Mouse (Mus musculus): ENCODE results near the gene Tcf25.

Gene Tcf25

DNA sequence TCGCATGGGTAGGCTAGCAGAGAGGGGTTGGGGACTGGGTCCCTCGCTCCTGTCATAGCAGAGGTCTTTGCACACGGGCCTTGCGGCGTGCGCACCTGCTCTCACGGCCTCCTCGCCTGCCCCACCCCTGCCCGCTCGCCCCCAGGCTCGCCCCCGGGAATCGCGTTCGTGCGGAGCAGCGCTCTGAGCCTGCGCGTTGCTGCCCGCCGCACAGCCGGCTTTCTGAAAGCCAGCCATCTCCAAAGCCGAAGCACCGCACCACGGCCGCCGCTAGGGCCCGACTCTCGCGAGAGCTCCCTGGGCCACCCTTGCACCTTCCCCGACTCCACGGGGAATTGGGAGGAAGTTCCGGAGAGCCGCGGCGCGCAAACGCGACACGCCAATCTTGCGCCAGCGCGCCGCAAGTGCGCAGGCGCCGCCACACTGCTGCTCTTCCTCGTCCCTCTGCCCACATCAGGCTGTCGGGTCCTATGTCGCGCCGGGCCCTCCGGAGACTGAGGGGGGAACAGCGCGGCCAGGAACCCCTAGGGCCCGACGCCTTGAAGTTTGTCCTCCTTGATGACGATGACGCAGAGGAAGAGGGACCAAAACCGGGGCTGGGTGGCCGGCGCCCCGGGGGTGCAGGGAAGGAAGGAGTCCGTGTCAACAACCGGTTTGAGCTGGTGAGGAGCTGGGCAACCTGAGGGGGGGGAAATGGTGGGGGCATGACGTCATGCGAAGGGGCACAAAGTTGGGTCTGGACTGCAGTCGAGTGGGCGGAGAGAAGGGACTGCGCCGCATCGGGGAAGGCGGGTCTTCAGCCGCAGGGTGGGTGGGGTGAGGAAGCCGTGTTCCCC is at the start of gene Tcf25:
Gene Tcf25, plus strand, starts transcription at position 351 of the 836 bp plus-strand sequence.
- peak; percentile 99 for DNase-seq (ENCODE audit: low read depth)

DNA sequence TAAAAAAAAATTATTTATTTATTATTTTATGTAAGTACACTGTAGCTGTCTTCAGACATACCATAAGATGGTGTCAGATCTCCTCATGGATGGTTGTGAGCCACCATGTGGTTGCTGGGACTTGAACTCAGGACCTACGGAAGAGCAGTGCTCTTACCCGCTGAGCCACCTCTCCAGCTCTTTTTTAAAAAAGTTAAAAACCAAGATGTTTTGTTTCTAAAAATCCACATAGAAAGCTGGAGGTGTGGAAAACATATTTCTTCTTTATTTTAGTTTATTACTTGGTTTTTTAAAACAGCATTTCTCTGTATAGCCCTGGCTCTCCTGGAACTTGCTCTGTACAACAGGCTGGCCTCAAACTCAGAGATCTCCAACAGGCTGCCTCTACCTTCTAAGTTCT is 45.0 kb upstream of the Tcf25 start:
- no peak for DNase-seq (ENCODE audit: low read depth)

DNA sequence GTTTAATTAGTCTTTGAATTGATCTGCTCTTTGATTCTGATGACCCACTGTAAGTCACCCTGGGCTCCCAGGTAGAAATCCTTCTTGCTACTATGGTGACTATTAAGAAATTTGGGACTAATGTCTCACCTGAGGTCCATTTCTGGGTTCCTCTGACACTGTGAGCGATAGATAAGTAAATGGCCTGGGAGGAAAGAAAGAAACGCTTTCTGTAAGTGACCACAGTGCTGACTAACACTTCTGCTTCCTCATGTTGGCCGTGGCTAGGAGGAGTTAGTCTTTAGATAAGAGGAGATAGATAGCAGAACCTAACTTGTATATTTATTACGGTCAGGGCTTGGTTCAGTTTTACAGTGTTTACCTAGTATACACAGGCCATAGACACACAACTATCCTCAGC is 44.2 kb upstream of the Tcf25 start:
- DNase-seq (ENCODE audit: low read depth) = no peak

DNA sequence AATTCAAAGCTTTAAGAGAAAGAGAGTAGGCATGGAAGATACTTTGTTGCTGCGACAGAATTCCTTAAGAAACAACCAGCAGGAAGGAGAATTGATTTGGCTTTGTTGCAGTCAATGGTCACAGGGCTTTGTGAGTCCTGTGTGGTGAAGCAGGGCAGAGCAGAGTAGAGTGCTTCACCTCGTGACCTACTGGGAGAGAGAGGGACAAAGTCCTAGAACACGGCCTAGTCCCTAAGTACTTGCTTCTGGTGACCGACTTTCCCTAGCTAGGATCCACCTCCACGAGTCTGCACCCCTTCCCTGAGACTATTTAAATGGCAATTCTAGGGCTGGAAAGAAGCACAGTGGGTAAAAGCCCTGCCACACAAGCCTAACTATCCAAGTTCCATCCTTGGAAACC is 43.6 kb upstream of the Tcf25 start:
- no peak for DNase-seq (ENCODE audit: low read depth)

DNA sequence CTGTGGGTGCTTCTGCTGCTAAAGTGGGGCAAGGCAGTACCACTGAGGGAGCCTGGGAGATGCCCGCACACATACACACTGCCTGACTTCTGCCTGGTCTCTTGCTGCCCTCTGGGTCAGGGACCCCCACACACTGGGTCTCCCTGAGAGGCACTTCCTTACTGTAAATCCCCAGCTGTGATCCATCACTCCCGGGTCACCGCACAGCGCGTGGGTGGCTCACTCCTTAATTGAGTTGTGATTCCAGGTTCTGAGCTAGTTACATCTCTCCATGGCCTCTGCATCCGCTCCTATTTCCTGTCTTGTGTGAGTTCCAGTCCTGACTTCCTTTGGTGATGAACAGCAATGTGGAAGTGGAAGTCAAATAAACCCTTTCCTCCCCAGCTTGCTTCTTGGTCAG is 42.9 kb upstream of the Tcf25 start:
- DNase-seq (ENCODE audit: low read depth) = peak; percentile 36

DNA sequence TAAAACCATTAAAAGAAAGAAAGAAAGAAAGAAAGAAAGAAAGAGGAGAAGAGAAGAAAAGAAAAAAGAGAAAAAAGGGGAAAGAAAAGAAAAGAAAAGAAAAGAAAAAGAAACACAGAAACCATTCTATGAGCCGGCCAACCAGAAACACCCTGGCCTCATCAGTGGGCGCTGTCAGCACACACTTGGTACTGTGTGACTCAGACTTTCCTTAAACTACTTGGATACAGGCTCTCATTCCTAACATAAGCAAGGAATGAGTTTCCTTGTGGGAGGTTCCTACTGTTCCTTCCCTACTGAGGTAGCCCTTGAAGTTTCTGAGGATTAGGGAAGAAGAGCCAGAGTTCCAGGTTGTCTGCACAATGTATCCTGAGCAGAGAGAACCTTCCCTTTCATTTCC is 42.3 kb upstream of the Tcf25 start:
- DNase-seq (ENCODE audit: low read depth) = peak; percentile 89

DNA sequence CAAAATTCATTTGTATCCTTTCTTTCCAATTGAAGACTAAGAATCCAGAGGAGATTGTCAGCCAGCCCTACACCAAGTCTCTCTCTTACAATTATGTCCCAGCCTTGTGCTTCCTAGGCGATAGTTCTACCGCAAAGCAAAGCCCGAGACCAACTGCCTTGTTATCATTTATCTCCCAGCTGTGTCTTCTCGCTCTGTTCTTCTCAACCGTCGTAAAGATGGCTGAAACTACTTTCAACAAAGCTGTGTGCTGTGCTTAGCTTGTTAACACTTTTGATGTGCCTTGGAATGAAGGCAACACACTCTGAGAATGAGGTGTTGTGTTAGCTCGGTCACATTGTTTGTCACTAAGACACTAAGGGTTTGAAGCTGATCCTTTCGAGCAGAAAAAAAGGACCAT is 41.7 kb upstream of the Tcf25 start:
- DNase-seq (ENCODE audit: low read depth) = no peak

DNA sequence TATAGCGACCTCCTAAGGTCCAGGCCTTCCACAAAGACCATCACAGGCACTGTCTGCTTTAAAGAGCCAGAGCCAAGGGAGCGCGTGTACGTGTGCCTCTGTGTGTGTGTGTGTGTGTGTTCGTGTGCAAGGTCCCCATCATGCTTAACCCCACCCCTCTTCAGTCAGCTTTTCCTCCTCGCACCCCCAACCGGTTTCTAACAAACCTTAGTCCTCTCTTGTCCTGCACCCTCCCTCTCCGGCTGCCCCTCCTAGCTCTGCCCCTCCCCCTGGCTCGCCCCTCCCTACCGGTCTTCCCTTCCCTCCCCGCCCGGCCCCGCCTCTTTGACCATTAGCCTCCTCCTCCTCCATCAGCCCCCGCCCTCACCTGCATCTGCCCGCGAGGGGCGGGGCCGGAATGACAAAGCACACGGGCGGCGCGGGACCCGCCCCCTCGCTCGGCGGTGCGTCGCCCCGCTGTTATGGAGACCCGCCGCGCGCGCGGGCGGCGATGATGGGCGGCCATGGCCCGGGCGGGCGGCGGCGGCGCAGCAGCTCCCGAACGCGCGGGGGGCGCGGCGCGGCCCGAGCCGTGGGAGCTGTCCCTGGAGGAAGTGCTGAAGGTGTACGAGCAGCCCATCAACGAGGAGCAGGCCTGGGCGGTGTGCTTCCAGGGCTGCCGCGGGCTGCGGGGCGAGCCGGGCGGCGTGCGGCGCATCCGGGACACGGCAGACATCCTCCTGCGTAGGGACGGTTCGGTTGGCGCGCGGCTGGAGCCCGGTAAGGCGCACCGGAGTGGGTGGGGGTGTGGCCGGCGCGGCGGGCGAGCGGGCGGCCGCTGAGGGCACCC is 41.1 kb upstream of the Tcf25 start, which contains the start of gene Spire2:
Gene Spire2, plus strand, starts transcription at position 452 of the 829 bp plus-strand sequence.
- peak; percentile 98 for DNase-seq (ENCODE audit: low read depth)

DNA sequence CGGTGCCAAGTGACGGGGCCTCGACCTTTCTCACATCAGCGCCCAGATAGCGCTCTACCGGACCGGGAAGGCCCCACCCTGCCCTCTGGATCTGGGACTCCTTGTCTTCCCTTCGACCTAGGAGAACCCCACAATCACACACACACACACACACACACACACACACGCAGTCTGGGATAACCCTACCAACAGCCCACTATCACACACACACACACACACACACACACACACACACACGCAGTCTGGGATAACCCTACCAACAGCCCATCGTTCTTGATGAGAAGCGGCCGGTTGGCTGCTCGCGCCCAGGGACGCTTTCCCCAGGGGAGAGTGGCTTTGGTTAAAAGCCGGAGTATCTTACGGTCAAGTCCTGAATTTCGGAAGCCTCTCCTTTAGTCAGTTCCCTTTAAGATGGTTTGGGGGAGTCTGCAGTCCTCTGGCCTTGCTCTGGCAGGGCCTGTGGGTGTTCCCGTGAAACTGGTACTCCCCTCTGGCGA is 40.4 kb upstream of the Tcf25 start:
- no peak for DNase-seq (ENCODE audit: low read depth)

DNA sequence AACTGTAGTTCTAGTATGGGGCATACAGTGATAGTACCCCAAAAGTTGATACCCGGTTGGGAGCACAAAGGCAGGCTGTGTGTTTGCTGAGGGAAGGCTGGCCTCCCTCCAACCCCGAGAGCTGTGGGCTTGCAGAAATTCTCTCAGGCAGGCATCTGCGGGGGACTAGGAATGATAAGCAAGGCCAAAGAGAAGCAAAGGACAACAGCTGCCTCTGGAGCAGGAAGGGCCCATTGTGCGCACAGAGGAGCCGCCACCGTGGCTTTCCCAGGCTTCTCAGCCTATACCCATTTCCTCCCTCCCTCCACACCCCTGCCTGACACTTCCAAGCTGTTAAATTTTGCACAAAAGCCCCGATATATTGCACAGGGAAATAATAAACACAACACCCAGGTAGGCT is 39.7 kb upstream of the Tcf25 start:
- no peak for DNase-seq (ENCODE audit: low read depth)

DNA sequence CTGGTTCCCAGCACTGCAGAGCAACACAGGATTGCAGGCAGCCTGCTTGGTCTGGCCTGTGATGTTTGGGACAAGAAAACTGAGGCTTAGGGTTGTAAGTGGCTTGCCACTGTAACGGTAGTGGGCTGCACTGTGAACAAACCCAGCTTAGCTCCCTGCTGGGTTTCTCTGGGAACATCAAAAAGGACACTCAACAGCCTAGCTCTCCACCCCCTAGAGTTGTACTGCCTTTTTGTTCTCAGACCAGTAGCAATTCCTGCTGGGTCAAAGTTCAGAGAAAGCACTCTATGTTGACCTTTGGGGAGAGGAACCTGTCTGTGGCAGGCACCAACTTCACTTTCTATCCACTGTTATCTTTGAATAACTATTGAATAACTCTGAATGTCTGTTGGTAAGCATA is 39.1 kb upstream of the Tcf25 start:
- no peak for DNase-seq (ENCODE audit: low read depth)

DNA sequence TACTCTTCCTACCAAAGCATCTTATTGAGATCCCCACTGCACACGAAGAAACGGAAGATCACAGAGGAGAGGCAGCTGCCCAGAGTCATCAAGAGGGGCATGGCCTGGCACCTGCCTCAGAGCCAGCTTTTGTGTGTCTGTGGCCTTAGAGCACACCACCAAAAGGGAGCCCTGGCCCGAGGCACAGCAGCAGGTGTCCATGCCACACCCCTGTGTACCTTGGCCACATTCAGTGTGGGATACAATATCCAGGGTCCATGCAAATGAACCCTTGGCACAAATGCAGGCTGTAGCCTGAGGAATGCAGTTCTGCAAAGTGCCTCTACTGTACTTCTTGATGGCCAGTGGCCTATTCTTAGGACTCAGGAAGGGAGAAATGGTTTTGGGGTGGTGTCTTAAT is 36.1 kb upstream of the Tcf25 start:
- no peak for DNase-seq (ENCODE audit: low read depth)

DNA sequence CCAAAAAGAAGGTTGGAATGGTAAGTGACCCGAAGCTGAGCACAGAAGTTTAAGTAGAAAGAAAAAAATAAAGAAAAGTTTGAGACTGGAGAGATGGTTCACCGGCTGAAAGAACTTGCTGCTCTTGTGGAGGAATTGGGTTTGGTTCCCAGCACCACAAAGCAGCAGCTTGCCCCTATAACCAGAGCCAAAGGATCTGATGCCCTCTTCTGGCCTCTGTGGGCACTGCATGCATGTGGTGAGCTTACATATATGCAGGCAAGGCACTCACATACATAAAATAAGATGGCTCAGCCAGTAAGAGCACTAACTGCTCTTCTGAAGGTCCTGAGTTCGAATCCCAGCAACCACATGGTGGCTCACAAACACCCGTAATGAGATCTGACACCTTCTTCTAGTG is 33.5 kb upstream of the Tcf25 start:
- no peak for DNase-seq (ENCODE audit: low read depth)

DNA sequence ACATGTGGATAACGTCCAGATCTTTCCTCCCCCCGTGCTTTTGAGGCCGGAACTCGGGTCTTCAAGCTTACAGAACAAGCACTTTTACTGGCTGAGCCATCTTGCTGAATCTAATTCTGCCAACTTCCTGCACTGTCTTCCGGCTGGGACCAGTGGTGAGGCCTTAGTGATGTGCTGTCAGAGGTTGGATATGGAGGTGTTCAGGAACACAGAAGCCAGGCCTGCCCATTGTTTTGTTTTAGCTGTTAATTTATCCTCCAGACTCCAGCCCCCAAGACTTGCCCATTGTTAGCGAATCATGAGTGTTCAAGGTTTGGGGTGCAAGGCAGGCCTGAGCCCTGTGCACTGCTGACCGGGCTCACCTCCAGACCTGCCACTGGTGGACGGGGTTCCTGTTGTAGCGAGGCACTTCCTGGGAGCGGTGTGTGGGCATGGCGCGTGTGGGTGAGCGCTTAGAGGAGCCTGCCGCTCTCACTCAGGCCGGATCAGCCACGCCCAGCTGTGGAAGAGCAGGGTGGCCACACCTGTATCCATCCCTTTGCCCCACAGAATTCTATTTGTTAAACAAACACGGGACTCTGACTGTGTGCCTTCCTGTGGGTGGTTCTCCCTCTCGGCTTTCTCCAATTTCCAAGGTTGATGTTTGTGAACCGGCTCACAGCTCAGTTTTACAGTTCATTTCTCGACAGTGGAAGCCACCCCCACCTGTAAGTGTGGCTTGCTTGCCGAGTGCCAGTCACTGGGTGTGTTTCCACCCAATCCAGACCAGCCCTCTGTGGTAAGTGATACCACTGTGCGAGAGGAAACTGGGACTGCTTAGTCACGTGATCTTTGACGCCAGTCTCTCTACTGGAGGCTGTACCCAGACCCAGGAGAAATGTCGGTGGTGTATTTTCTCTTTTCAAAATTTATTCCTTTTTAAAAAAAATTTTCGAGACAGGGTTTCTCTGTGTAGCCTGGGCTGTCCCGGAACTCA is 32.2 kb upstream of the Tcf25 start:
- no peak for DNase-seq (ENCODE audit: low read depth)

DNA sequence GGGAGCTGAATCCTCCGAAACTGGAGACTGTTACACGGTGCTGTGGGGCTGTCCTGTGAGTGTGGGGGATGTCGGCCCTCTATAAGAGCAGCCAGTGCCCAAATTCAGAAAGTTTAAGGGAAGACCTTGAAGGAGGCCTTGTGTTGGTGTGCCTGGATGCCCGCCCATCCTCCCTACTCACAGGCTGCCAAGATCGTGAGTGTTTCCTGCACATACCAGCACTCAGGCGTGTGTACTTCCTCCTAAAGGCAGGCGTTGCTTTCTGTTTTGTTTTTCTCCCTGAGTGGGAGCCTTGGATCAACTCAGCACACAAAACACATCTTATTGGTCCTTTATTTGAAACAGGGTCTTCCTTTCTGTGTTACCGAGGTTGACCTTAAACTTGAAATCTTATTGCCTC is 31.3 kb upstream of the Tcf25 start:
- no peak for DNase-seq (ENCODE audit: low read depth)

DNA sequence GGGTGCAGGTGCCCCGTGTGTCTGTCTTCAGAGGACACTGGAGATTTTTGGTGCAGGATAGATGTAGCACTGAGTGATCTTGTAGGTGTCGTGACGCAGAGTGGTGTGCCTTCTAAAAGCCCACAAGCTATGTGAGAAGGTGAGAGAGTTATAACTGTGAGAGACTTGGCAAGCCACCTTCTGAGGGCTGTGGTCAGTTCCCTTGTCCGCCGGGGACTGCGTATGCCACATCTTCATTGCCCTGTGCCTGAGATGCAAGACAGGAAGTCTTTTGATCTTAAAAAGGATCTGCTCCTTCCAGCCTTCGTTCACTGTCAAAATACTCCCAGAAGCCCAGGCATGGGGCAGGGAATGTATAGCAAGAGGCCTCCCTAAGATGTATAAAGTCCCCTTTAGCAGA is 30.6 kb upstream of the Tcf25 start:
- no peak for DNase-seq (ENCODE audit: low read depth)

DNA sequence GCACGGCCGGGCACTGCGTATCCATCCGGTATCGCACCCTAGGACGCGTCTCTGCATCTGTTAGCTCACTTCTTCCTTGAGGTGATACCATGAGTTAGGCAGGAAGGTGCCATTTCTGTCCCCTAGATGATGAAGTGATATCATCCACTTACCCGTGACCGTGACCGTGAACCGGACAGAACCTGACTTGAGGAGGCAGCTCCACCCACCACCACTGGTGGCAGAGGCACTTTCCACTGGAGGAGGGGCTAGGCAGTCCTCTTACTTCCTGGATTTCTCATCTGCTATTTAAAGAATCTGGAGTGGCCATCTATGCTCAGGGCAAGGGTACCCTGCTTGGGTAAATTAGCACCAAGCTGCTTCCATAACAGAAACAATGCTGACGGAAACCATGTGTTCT is 30.1 kb upstream of the Tcf25 start:
- DNase-seq (ENCODE audit: low read depth) = no peak

DNA sequence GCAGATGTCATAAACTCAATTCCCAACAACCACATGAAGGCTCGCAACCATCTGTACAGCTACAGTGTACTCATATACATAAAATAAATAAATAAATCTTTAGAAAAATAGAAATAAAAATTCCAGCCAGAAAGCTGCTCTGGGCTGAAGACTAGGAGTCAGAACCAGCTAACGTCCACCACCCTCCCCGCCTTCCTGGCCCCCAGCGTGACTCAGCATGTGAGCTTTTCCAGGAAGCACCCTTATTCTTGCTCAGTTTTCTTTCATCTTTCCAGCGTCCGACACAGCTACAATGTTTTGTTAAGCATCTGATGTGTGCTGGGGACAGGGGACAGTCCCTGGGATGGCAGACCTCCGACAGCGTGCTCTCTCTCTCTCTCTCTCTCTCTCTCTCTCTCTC is 28.4 kb upstream of the Tcf25 start:
- peak; percentile 73 for DNase-seq (ENCODE audit: low read depth)

DNA sequence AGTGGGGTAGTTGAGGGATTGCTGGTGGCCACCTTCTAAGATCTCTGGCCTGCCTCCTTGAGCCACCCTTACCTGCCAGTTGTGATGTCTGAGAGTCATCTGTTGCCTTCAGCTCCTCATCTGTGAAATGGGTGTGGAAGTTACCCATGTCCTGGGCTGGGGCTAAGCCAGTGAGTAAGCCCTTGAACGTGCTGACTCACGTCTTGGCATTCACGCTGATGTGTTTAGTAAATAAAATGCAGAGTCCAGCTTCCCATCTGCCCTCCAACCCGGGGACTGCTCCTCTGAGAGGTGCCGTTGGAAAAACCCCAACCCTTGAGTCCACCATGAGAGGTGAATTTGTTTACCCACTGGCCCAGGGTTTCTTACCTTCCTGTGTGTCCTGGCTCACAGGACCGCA is 27.7 kb upstream of the Tcf25 start:
- peak; percentile 82 for DNase-seq (ENCODE audit: low read depth)

DNA sequence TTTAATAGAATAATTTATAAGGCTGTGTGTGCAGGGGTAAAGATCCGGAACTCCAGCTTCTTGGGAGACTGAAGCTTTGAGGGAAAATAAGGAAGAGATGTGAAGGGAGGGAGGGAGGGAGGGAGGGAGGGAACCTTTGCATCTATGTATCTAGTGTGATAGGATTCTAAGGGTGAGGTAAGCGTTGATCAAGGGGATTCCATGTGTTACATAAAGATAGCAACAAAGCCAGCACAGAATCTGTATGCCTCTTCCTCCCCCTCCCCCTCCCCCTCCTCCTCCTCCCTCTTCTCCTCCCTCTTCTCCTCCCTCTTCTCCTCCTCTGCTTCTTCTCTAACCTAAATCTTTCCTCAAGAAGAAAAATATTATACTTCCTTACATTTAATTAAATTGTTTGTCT is 26.3 kb upstream of the Tcf25 start:
- DNase-seq (ENCODE audit: low read depth) = no peak

DNA sequence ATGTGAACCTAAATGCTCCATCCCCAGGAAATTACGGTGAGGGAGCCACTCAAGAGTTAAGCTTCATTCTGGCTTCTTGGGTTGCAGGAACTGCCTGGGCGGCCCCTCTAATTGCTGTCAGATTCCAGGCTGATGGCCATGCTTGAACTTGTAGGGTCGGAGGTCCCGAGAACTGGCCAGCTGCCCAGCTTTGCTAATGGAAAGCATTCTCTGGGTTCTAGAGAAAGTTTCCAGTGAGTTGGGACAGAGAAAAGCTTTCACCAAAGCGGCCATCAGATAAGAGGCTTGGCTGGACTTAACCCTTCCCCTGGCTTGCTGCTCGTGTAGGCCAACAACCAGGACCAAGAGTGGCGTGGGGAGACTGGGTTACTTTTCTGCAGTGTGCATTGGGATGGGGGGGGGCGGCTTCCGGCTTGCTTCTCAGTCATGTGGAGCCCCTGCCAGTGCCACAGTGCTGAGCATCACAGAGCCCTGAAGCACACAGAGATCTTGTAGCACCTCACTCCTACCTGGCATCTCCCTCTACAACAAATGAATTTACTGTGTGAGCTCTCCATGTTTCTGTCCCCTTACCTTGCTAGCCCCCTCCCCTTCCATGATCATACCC is 25.2 kb upstream of the Tcf25 start:
- peak; percentile 96 for DNase-seq (ENCODE audit: low read depth)

DNA sequence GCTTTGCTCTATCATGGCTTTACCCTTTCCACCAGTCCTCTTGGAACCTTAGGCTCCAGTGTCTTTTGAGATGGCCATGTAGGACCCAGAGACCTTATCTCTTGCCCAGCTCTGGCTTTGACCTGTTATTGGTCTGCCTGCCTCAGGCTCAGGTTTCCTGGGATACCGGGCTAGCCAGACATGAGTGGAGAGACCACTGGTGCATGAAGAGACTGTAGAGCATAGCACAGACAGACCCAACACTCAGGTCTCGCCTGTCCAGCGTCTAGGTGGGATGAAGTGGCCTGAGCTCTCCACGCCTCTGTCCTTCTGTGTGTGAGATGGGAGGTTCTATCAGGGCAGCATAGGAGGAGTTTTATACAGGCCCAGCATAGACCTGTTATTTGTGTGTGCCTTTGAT is 24.5 kb upstream of the Tcf25 start:
- no peak for DNase-seq (ENCODE audit: low read depth)

All from NIH3T3 (cell line).